Mouse (Mus musculus): ENCODE measurements around the gene Ube3b. TPM values are rescaled to one million over a fixed set of nuclear protein-coding genes. Genes with fewer than 3 reads are reported as not detected.

The Ube3b gene
- polyA plus RNA-seq (2014; fragmentation: Illumina TruSeq; extraction: RNeasy Lipid Tissue Mini Kit (QIAGEN cat#74804); ENCODE audit: low read depth, low replicate concordance): 3.8 TPM

DNA sequence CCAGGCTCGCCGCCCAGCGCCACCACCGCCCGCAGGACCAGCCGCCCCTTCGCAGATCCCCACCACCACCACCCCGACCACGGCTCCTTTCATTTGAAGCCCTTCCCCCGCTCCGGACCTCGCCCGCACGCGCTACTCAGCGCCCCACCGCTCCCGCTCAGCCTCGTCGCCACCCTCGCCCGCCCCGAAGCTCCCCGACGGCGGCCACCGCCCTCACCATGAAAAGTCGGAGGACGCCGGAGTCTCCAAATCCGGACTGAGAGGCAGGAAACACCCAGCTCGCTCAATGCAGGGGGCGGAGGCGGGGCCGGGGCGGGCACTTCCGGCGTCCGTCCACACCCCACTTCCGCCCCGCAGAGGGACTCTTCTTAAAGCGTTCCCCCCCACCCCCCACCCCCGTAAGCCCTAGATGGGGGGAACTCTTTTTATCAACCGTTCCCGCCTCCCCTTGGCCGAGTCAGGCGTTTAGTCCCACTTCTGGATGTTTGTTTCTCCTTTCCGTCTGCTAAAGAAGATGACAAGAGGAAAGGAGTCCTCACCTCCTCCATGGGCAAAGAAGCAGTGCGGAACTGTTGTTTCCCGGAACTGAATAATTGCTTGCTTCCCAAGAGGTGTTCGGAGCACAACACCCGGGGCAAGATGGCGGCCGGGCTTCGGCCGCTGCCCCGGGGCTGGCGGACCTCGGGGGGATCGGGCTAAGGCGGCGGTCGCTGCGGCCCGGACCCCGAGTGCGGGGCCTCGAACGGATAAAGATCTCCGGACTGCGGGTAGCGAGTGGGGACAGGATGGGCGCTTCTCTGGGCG lies at the start of gene Ube3b, which contains the start of gene Kctd10:
TSS of gene Ube3b (plus strand) at position 399 of the 804 bp plus-strand sequence.
TSS of gene Kctd10 (minus strand) at position 300 of the 804 bp plus-strand sequence.

DNA sequence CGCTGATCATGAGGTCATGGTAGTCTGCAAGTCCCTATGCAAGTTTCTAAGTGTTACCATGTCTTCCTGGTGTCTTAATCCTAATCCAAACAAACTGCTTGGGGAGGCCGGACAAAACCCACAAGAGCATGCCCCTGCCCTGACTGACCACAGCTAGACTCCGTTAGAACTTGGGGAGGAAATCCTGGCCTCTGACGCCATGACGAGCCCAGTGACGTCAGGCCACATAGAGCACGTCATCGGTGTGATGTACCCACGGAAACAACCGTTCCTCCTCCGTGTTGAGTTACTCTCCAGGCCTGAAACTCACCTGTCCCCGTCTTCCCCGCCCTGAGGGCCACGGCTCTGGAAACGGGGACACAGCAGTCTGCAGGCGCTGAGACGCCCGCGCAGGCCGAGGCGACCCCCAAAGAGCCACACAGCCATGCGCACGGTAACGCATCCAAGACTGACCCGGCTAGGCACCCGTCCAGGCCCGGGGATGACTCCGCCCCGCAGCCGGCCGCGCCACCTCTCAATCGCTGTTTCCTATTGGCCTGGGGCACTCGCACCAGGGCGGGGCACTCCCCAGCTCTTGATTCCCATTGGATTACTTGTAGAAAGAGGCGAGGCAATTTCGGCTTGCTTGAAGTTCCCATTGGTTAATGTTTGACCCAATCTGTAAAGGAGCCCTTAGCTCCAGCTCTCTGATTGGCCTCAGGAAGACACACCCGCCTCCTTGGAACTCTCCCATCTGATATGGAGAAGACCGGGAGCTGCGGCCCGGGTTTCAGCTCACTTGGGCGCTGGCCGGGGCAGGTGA lies 63.4 kb downstream of the Ube3b start, which contains the start of the genes Mmab and Mvk:
TSS of gene Mmab (minus strand) at position 495 of the 802 bp plus-strand sequence.
TSS of gene Mvk (plus strand) at position 704 of the 802 bp plus-strand sequence.

Other genes with a start within 250 kb of the Ube3b start
- gene Acacb, start 234.1 kb upstream of the Ube3b start, polyA plus RNA-seq (2014; fragmentation: Illumina TruSeq; extraction: RNeasy Lipid Tissue Mini Kit (QIAGEN cat#74804); ENCODE audit: low read depth, low replicate concordance): 1.4 TPM
- gene Foxn4, start 106.8 kb upstream of the Ube3b start, polyA plus RNA-seq (2014; fragmentation: Illumina TruSeq; extraction: RNeasy Lipid Tissue Mini Kit (QIAGEN cat#74804); ENCODE audit: low read depth, low replicate concordance): not detected
- not detected for gene Myo1h, start 91.4 kb upstream of the Ube3b start, polyA plus RNA-seq (2014; fragmentation: Illumina TruSeq; extraction: RNeasy Lipid Tissue Mini Kit (QIAGEN cat#74804); ENCODE audit: low read depth, low replicate concordance)
- gene Kctd10, start 99 bp upstream of the Ube3b start, polyA plus RNA-seq (2014; fragmentation: Illumina TruSeq; extraction: RNeasy Lipid Tissue Mini Kit (QIAGEN cat#74804); ENCODE audit: low read depth, low replicate concordance): 21.3 TPM
- 5.2 TPM for gene Mmab, start 63.5 kb downstream of the Ube3b start, polyA plus RNA-seq (2014; fragmentation: Illumina TruSeq; extraction: RNeasy Lipid Tissue Mini Kit (QIAGEN cat#74804); ENCODE audit: low read depth, low replicate concordance)
- gene Mvk, start 63.7 kb downstream of the Ube3b start, polyA plus RNA-seq (2014; fragmentation: Illumina TruSeq; extraction: RNeasy Lipid Tissue Mini Kit (QIAGEN cat#74804); ENCODE audit: low read depth, low replicate concordance): 0.16 TPM
- gene Fam222a, start 187.4 kb downstream of the Ube3b start, polyA plus RNA-seq (2014; fragmentation: Illumina TruSeq; extraction: RNeasy Lipid Tissue Mini Kit (QIAGEN cat#74804); ENCODE audit: low read depth, low replicate concordance): 0.44 TPM